Mouse (Mus musculus): ENCODE measurements around the gene Bbof1.

The Bbof1 gene

GRCm38 (mm10) chr12:84408819-84409507, at the start of gene Bbof1, which contains the start of gene Entpd5:
Gene Bbof1, plus strand, starts transcription at chr12:84409071.
Gene Entpd5, minus strand, starts transcription at chr12:84409029.
- DNase-seq, result peak; percentile 91

DNA sequence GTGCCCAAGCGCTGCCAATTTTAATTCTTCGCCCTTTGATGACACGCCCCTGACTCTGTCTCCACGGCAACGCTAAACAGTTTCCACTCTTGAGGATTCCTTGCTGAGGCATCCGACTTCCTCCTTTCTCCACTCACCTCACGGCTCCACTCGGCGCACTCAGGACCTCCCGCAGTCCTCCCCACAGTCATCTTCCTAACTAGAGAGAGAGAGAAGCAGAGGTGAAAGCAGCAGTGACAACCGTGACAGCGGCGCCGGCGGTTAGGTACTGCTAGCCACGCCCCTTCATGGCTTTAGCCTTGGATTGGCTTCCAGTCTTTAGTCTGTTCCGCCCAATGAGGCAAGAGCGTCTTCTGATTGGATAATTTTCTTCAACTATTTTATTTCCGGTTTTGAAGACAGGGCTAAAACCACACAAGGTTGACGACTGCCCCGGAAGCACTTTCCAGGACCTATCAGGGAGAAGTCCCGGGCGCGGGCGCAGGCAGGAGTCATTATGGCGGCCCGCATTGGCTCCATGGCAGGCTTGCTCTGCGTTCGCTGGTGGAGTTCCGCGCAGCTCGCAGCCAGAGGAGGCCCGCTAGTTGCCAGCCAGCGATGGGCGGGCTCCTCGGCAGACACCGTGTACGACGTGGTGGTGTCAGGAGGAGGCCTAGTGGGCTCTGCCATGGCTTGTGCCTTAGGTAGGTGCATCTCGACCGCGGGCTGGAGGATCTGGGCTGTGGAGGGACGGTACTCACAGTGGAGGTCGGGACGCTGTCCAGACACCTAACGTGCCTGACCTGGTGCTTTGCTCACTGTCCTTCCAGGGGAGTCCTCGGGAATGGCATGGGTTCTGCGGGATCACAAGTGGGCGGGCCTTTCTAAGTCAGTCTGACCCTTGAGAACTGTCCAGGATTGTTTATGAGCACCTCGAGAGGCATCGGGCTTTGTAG, 47.0 kb upstream of the Bbof1 start, which contains the start of the genes Coq6 and Fam161b:
Gene Coq6, plus strand, starts transcription at position 103 of the 935 bp plus-strand sequence.
Gene Fam161b, minus strand, starts transcription at position 279 of the 935 bp plus-strand sequence.
- peak; percentile 99 for DNase-seq

- no peak for DNase-seq
These were observed 46.0 kb upstream of the Bbof1 start for GRCm38 (mm10) chr12:84362872-84363271.

- DNase-seq, result no peak
These were observed 44.6 kb upstream of the Bbof1 start for GRCm38 (mm10) chr12:84364291-84364690.

DNA sequence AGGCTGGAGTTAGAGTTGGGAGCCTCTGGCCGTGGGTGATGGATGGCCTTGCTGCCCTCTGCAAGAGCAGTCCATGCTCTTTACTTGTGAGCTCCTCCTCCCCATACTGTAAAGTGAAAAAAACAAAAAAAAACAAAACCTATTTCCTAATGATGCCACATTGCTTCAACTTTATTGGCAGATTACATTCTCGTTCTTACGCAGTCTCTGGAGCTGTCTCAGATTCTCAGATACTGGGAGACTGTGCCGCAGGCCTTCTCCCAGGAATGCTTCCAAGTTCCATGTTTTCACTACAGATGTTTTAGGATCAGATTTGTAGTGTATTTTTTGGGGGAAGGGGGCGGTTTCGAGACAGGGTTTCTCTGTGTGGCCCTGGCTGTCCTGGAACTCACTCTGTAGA, 43.7 kb upstream of the Bbof1 start:
- DNase-seq, result no peak

GRCm38 (mm10) chr12:84366971-84367370, 41.9 kb upstream of the Bbof1 start:
- DNase-seq, result no peak

GRCm38 (mm10) chr12:84371647-84372046, 37.2 kb upstream of the Bbof1 start:
- no peak for DNase-seq

DNA sequence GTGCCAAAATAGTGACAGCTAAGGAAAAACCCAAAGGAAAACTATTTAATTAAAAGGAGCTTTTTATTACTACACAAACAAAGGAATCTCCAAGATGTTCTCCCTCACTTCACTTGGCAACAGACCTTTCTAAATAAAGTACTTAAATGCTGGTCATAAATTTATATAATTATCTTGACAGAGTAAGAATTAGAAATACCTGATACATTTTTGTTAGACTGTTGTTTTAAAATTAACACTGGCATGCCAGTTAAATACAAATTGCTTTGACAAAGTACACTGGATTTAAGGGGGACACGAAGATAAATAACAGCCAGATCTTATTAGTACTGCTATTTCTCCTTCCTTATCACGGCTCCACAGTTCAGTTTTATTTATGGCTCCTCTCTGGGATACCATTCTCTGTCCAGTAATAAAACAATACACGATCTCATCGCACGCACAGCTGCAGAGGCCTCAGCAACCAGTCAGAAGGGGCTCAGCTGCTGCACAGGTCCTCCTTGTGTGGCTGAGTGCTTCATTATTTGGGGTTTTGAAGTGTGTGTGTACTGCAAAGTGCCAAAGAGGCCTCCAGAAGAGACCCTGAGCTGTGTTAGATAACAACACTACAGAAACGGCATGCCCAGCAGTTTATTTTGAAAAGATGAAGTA, 34.9 kb upstream of the Bbof1 start:
- no peak for DNase-seq

- DNase-seq, result no peak
These were observed 26.5 kb upstream of the Bbof1 start for GRCm38 (mm10) chr12:84382369-84382768.

DNA sequence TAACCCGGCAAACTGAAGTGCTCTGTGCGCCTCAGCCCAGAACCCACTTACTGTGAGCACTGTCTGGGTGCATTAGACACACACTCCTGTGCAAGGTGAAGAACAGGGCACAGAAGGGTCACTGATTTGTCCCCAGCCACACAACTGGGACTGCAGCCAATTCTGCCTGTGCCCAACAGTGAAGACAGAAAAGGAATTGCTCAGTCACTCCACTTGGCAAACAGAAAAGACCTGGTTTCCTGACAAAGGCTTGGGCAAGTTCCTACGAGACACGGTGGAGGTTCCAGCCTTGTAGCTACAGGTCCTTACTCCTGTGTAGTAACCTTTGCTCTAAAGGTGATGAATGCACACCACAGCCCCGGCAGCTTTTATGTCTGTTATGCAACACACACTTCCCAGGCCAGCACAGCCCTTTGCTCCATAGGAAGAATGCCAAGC, 24.2 kb upstream of the Bbof1 start:
- no peak for DNase-seq

DNA sequence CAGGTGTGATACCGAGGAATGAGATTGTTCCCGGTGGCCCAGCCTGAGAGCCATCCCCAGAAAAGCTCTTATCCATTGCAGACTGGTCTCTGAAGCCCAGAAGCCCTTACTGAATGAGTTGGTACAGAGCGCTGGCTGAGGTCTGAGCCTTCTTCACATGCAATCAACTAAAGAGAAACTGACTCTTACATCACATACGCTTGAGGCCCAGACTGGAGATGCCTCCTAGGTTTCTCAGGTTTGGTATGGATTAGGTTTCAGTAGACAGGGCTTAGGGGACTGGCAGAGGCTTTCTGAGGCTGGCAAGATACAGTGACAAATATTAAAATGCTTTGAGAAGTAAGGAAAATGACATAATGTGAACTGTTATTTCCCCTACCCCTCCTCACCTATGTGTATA, 23.5 kb upstream of the Bbof1 start:
- no peak for DNase-seq

- no peak for DNase-seq
These were observed 20.8 kb upstream of the Bbof1 start for GRCm38 (mm10) chr12:84388097-84388496.

- no peak for DNase-seq
These were observed 20.0 kb upstream of the Bbof1 start for GRCm38 (mm10) chr12:84388774-84389400.

GRCm38 (mm10) chr12:84390336-84390735, 18.5 kb upstream of the Bbof1 start:
- DNase-seq, result no peak

DNA sequence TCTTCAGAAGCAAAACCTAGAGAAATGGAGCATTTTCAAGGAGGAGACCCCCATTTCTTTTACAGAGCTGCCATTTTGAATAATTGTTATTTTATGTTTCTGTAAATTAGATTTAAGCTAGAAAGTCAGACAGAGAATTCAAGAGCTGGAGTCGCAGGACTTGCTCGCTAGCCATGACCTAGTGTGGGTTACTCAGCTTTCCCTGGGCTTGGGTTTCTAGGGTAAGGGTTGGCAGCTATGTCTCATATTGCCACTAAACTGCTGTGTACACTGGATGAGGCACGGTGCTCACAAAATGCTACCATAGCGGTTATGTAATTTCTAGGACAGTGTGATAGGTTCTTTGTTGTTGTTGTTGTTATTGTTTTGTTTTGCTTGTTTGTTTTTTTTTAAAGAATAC, 16.2 kb upstream of the Bbof1 start:
- DNase-seq, result no peak

- DNase-seq, result no peak
These were observed 15.0 kb upstream of the Bbof1 start for GRCm38 (mm10) chr12:84393847-84394246.

DNA sequence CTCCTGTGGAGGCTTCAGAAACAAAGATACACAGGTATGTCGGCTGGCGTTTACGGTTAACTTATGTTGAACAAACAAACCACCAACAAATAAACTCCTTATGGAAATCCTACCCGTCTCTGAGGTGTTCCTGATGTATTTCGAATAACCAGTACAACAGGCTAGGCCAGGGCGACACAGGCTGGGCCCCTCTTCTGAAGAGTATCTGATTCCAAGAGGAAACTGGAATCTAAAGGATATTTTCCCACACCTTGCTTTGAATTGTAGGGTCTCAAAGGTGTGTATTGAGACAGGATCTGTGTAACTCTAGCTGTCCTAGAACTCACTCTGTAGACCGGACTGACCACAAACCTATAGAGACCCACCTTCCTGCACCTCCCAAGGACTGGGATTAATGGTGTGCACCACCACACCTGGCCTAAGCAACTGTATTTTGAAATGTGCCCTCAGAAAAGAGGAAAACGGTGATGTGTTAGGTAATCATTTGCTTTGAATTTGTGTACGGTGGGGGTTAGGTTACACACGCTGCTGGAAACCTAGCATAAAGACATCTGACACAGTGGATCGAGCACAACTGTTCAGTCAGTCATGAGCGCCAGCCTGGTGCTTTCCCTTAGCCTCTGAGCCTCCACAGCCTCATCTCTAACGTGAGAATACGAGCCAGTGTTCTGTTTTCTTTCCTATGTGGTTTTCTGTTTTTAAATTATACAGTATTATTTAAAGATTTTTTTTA, 11.8 kb upstream of the Bbof1 start:
- no peak for DNase-seq

DNA sequence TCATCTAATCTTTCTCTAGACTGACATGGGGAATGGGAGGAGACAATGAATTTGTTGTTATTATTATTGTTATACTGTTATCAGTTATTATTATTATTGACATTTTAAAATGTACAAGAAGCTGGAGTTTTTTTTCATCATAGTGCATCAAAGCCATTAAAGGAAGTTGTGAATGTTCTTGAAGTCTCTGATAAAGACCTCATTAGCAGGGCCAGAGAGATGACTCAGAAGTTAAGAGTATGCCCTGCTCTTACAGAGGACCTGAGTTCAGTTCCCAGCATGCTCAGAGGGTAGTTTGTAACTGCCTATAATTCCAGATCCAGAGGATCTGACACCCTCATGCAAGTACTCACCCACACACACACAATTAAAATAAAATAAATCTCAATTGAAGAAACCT, 11.2 kb upstream of the Bbof1 start:
- no peak for DNase-seq

DNA sequence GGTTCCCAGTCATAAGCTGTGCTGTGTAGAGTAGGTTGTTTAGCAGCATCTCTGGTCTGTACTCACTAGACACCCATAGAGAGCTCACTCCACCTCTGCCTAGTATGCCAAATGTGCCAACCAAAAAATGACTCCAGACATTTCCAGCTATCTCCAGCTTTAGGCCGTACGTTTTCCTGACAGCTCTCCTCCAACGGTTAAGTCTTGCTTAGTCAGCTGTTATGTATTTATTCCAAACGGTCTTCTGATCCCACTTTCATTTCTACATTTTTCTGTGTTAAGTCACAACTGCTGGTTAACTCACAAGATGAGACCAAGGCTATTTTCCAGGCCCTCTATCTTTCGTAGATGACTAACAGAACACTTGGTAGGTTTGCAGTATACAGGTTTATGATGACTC, 10.2 kb upstream of the Bbof1 start:
- DNase-seq, result no peak

GRCm38 (mm10) chr12:84399135-84399534, 9.7 kb upstream of the Bbof1 start:
- DNase-seq, result no peak

DNA sequence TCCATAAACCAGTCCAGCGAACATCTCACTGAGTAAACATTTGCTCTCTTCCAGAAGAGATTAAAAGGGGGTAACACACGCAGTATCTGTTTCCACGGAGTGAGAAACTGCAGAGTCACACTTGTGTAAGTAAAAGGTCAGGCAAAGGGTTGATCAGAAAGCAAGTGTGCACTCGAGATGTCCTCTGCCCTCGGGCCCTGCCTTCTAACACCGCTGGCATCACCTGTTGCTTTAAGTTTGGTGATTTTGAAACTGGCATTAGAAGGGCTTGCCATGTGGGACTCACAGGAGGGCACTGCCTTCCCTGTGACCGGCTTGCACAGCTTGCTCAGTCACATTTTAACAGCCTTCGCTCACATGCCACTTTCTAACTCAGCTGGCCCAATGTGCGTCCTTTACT, 9.2 kb upstream of the Bbof1 start:
- DNase-seq, result no peak

GRCm38 (mm10) chr12:84400068-84400467, 8.8 kb upstream of the Bbof1 start:
- no peak for DNase-seq
